Mouse (Mus musculus): Measurements from ENCODE around the gene Gpr39.
A peak's percentile ranks its signal among the peaks of the same experiment; 100 is the strongest.

Gpr39 gene

DNA sequence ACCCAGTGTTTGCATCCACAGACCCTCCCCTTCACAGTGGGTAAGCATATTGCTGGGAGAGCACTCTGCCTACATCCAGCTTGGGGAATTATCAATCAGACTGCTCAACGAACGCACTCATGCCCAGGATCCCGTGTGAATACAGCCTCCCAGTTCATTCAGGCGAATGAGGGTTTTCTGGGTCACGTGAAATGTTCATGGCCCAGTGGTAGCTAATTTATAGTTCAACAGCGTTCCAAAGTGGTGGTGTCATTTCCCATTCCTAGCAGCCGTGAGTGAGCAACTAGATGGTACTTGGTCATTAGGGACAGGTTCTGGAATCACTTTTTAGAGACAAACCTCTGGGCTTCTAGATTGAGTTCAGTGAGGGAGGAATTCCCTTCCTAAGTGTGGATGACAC, 144.3 kb downstream of the Gpr39 start:
- no peak for DNase-seq

DNA sequence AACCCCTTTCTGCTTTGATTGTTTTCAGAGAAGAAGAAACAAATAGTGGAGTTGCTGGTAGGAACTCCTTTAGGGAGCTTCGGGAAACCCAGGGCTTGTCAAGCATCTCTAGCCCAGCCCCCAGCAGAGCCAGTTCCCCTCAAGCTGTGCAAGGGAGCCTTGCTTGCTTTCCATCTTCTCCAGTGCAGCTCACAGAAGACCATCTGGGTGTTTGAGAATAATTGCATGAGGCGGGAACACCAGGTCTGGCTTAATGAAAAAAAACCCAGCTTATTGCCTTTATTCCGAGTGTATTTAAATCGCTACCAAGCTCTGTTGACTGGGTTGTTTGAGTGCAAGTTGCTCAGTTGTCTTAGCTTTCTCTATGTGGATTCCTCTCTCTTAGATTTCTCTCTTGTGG, 146.8 kb downstream of the Gpr39 start:
- no peak for DNase-seq

DNA sequence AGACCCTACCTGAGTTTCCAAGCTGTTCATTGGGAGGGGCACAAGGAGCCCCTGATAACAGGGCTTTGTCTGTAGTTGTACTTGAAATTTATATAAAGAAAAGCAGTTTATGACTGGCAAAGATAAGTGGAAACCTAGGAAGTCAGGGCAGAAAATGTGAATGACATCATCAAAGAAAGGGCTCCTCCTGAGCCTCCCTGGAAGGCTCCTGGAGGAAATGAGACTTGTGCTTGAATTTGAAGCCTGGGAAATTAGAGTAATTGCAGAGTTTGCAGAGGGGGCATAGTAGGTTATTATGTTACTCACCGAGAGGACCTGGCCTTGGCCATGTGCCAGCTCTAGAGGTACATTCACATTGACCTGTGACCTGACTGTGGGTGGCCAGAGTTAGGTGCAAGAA, 160.7 kb downstream of the Gpr39 start:
- no peak for DNase-seq

DNA sequence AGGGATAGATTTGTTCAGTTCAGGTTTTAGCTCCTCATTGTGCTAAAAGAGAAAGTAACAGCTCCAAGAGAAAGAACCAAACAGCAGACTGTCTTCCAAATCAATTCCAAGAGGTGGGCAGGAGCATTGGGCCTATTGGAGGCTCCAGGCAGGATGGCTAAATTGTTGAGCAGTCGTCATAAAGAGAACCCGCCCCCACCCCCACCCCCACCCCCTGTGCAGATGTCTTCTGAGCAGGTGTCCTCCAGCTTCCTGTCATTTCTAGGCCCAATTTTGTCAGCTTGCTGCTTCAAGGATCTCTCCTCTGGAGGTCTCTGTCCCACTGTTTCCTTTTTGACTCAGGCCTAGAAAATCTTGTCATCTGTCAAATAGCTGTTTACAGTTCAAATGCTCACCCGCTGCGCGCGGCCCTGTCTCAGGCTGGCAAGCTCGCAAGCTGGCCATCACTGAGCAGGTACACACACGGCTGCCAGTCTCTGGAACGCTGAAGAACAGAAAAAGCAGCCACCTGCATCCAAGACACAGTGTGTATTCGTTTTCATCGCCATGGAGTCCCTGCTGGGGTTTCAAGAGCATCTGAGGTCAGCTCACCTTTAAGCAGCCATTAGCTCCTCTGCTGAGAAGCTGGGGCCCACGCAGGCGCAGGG, 163.1 kb downstream of the Gpr39 start:
- no peak for DNase-seq

DNA sequence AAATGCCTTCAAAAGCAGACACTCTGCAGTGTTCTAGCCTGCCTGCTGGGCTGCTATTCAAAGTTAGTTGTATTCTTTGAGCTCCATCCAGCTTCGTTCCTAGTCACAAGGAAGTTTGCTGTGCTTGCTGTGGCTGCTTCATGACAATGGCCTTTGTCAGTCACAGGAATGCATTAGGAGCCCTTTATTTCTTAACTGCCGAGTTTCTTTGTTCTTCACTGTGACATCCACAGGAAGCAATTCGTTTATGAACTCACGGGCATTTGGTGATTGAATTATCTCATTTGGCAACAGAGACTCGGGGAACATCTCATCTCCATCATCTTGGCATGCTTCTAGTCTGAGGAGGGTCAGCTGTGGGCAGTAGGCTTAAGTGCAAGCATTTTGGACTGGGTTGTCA, 177.9 kb downstream of the Gpr39 start:
- no peak for DNase-seq

DNA sequence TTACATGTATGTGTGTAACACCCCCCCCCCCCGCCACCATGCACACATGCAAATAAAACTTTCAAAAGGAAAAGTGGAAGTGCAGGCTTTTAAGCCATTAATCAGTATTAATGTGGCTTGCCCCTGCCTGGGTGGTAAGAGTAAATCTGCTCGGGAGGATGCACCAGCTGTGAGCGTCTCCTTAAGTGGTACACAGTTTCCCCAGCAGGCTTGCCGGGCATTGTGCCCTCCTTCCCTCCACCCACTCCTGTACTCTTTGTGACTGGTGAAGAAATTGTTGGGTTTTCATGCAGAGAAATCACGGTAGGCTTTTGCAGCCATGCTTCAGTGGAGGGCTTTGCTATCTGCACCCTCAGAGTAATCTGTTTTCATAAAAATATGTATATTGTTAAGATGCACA, 181.8 kb downstream of the Gpr39 start:
- no peak for DNase-seq

DNA sequence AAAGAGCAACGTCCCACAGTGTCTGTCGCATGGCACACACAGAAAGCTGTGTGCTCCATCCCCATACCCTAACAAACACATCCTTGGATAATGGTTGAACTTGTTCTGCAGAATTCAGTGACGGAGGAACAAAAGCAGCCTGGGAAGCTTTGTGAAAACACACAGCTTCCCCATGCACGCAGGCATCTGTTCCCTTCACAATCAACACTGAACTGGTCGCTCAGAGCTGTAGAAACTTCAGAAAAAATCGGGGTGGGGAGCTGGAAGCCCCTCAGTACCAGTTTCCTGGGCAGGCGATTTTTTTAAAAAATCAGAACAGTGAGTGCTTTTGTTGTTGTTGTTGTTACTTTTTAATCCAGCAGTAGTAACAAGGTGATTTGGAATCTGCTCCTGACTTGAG, 193.3 kb downstream of the Gpr39 start:
- DNase-seq, result no peak

DNA sequence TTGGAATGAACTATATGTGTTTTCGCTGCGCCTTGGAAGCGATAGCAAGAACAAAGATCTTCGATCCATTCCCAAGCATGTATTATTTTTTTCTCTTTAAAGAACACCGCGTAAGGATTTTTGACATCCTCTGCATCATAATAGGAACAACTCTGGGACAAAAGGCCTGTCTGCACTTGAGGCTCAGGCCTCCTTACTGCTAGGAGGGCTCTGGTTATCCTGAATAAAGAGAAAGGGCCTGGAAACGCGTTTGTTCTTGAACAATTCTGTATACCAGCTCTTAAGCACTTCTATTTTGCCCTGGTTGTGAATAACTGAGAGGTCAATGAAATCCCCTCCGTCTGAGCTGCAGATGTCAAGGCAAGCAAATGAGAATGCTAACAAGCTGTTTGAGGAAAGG, 216.4 kb downstream of the Gpr39 start:
- DNase-seq, result no peak

DNA sequence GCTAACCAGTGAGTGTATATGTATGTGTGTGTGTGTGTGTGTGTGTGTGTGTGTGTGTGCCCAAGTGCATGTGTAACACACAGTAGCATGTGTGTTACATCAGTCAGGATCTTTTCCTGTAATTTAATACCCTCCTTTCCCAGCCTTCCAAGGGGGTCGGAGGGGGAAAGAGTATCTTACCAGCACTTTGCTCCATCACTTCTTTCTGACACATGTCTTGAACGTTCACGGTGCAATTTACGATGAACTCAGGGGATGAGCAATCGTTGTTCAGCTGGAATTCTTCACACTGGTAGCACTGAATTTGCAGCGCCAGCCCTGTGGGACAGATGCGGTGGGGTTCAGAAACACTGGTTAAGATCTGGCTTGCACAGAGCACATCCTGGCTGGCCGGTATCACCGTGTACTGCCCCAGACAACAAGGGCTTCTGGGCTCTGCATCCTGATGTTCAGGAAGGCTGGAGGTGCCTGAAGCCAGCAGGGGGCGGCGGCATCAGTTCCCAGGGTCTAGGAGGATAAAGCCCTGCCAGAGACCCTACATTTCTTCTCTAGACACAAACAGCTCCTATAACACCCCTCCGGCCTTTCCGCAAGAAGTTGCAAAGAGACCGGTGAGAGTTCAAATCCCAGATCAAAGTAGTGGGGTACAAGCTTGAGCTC, 233.5 kb downstream of the Gpr39 start:
- DNase-seq, result peak; percentile 45

DNA sequence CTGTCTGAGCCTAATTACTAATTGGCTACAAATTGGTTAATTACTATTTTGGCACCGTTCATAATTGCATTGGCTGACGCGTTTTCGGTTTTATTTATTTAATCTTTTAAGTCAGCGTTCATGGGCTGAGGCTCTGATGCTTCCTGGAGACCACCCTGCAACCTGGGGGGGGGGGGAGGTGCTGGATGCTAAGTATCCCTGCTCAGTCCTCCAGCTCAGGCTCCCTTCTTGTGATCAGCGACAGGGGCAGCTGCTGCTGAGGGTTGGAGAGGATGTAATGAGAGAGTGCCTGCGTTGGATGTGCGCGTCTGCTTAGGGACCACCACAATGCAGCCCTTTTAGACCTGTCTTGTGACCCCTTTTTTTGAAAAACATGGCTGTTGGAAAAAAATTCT, 234.1 kb downstream of the Gpr39 start:
- DNase-seq, result no peak

DNA sequence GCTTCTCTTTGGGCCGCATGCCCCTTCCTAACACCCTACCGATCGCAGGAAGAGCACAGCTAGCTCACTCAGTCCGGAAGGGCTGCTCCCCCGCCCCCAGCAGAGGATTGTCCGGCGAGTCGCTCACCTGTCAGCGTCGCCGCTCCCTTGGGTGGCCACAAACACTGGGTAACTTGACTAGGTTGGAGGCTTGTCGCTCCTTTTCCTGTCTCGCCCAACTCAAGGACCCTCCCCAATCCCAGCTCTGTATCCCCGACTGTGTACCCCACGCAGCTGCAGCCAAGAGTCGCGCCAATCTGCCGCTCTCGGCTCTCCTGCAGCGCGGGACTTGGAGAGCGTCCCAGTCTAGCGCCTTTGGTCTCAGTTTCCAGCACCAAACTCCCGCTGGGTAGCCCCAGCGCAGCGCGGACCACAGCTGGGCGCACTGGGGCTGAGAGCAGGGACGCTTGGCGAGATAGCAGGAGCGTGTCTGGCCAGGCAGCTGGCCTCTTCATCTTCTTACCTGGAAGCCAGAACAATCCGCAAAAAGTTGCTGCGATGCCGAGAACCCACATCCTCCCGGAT, 234.6 kb downstream of the Gpr39 start:
- peak; percentile 69 for DNase-seq

DNA sequence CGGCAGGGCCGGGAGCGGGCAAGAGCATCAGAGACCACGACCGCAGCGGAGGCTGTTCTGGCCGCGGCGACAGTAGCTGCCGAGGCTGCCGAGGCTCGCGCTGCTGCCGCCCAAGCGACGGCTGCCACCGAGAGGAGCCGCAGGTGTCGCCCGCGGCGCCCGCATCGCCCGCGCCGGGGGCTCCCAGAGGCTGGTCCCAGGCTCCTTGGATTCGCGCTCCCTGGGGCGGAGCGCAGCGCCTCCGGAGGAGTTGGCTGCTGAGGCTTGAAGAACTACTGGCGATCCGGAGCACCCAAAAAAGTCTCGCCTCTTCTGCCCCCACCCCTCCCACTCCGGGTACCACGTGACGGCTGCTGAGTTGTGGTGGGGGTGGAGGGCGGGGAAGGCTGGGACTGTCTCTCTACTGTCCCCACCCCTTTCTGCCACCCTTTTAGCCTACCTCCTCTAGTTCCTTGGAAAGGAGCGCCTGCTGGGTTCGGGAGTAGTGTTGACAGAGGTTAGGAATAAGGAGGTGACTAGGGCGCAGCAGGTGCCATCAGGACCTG, 235.2 kb downstream of the Gpr39 start:
- peak; percentile 53 for DNase-seq

DNA sequence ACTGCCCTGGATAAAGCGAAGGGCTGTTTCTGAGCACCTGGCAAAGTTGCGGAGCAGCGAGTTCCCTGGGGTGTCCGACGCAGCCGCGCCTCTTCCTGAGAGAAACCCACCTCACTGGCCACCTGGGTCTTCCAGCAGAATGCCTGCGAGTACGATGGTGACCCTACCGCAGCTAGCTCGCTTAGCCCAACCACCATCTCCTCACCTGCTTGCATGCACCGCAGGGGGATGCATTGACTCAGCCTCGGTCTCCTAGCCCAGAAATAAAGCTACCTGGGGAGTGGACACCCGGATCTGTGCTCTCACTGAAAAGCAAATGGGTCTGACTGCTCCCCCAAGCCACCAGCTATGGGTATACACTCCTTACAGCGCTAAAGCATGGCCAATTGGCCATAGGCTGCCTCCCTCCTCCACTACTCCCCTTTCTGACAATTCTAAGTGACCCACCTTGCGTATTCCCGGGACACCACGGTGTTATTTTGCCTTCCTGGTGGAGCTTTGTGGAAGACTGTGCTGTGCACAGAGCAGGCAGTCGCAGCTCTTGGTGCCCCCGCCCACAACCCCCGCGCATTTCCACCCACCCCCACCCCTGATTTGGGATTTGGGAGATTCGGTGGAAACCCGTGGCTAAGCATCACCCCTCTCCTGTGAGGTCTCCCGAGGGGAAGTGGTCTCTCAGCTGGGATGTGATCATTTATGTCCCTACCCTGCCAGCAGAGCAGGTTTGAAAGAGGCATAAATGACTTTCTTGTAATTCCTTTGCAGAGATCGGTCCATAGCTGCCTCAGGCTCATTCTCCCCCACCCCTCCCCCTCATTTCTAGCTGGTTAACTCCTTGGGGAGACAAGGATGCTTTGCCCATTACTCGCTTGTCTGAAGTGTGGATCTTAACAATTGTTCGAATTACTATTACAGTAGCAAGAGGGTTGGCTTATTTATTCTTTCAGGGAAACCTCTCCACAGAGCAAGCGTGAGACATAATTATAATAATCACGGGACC, 236.1 kb downstream of the Gpr39 start, which contains the start of gene Lypd1:
TSS of gene Lypd1 (minus strand) at position 501 of the 1,000 bp plus-strand sequence.
- DNase-seq, result peak; percentile 20

DNA sequence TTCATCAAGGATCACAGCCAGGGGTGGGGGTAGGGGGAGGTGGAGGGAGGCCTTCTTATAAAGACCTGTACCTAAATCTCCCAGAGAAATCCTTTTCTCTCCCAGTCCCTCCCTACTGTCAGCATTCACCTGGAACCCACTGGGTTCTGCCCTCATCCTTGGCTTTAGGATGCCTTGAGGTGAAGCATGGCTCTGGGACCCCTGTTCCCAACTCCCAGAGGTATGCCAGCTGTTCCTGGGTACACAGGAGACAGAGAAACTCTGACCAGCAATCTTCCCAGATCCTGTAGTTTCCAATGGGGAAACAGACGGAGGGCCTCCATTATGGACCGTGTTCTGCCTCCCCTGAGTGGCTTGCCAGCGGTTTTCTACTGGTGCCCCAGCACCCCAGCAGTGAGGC, 243.9 kb downstream of the Gpr39 start:
- DNase-seq, result no peak

DNA sequence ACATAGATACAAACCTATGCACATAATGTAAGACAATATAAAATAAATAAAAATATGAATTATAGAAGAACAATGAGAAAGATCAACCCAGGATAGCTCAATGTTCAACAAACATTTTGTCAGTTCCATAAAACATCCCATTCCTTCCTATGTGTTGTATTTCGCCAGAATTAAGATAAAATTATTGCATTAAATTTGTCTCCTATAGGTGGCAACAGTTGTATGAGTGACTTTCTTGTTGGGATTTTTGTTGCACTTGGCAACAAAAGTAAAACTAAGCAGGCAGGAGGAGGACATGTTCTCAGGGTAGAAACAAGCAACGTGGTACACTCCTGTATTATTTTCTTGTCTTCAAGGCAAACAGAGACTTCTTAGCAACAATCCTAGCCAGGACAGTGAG, 246.3 kb downstream of the Gpr39 start:
- no peak for DNase-seq

Data from right cerebral cortex, postnatal 4 days (tissue).